Mouse (Mus musculus) lung, postnatal 0 days (tissue): Measurements from ENCODE around the gene AI467606.

Experiments
- CTCF ChIP-seq: IDR thresholded peaks from 2 replicates; pipeline ENCODE4 v1.5.1; 2016; ENCODE audit warnings: antibody characterized with exemption, mild to moderate bottlenecking
- EP300 ChIP-seq: IDR thresholded peaks from 2 replicates; pipeline ENCODE4 v1.6.1; 2016; ENCODE audit warnings: antibody characterized with exemption, mild to moderate bottlenecking, control low read depth

DNA sequence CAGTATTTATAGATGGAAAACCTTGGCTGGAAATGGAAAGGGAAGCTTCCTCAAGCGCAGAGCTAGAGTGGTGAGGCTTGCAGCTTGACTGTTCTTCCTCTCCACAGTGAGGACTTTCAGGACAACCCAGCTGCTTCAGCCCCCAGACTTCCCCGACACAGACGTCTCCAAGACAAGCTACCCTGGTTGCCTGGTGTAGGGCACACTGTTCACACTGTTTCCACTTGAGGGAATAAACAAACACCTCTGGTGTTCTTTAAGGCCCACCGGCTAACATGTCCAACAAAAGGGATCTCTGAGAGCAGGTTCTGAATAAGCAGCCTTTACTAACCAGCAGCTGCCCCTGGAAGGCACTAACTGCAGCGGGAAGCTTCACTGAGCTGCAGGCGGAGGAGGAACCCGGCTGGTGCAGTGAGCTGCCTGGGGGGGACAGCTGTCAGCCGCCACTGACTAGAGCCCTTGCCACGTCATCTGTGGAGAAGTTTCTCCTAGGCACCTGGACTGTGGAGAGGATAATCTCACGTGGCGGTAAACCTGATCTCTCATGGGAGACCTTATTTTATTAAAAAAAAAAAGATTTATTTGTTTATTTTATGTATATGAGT, 25.3 kb downstream of the AI467606 start:
- TF ChIP-seq CTCF (no peak), EP300 (no peak)
